Mouse (Mus musculus) limb, embryonic 14.5 days (tissue): ENCODE results near the gene Slc16a8. TPM values are rescaled to one million over a fixed set of nuclear protein-coding genes. Genes with fewer than 3 reads are reported as not detected.
A peak's percentile ranks its signal among the peaks of the same experiment; 100 is the strongest.

ENCODE experiments used
- ATAC-seq: fragments of 200-750 bp; cut with Nextera tagmentation; 2 replicates; pipeline ENCODE4 v1.8.0; 2017; ENCODE audit warnings: low read depth, moderate number of reproducible peaks, moderate TSS enrichment; ENCODE audit not compliant: low FRiP score
- DNase-seq: peaks from one replicate; pipeline ENCODE4 v3.0.0-alpha.2; 2015; ENCODE audit warnings: low spot score
- H3K27ac ChIP-seq: fragments of 300-500 bp; sonication (generic); replicated peaks from 2 replicates; pipeline ENCODE4 v1.5.1; 2014; ENCODE audit warnings: low read depth, mild to moderate bottlenecking, low read length, moderate library complexity, mixed read lengths
- H3K27me3 ChIP-seq: fragments of 300-500 bp; sonication (generic); 2 replicates; pipeline ENCODE4 v1.6.1; 2014; ENCODE audit warnings: low read length, mixed read lengths; ENCODE audit not compliant: control insufficient read depth, insufficient read depth
- H3K36me3 ChIP-seq: fragments of 300-500 bp; sonication (generic); 2 replicates; pipeline ENCODE4 v1.6.1; 2014; ENCODE audit warnings: mild to moderate bottlenecking, low read length, moderate library complexity, mixed read lengths; ENCODE audit not compliant: control insufficient read depth, insufficient read depth
- H3K4me1 ChIP-seq: fragments of 300-500 bp; sonication (generic); 2 replicates; pipeline ENCODE4 v1.6.1; 2014; ENCODE audit warnings: antibody characterized with exemption, low read length, mixed read lengths; ENCODE audit not compliant: control insufficient read depth, insufficient read depth
- H3K4me2 ChIP-seq: fragments of 300-500 bp; sonication (generic); replicated peaks from 2 replicates; pipeline ENCODE4 v1.6.1; 2014; ENCODE audit warnings: low read depth, mild to moderate bottlenecking, low read length, moderate library complexity; ENCODE audit not compliant: severe bottlenecking
- H3K4me3 ChIP-seq: fragments of 300-500 bp; sonication (generic); replicated peaks from 2 replicates; pipeline ENCODE4 v1.5.1; 2014; ENCODE audit warnings: low read length
- H3K9ac ChIP-seq: fragments of 300-500 bp; sonication (generic); 2 replicates; pipeline ENCODE4 v1.6.1; 2014; ENCODE audit warnings: mild to moderate bottlenecking, low read depth, low read length, moderate library complexity; ENCODE audit not compliant: severe bottlenecking
- H3K9me3 ChIP-seq: fragments of 300-500 bp; sonication (generic); 2 replicates; pipeline ENCODE4 v1.6.1; 2016; ENCODE audit warnings: low read length; ENCODE audit not compliant: control insufficient read depth
- POLR2A ChIP-seq: fragments of 200-500 bp; IDR thresholded peaks from 2 replicates; pipeline ENCODE4 v1.8.0; 2012; ENCODE audit warnings: inconsistent platforms, mild to moderate bottlenecking, moderate library complexity, borderline replicate concordance; ENCODE audit not compliant: insufficient read depth, insufficient read length; ENCODE audit errors: extremely low read depth
- WGBS: fragments of 180-500 bp; shearing (Covaris S2); extraction: QIAGEN DNeasy Blood & Tissue Kit; methylation state at CpG from one replicate; pipeline ENCODE4 v1.1.7; 2014; 5-methylcytosine and 5-hydroxymethylcytosine counted together
- polyA plus RNA-seq, 2 experiments: library from polyadenylated mRNA; depleted of rRNA in 1 of 2; stranded (reverse) in 1 of 2; unstranded in 1 of 2; fragments of >200 nt; fragmentation: Nextera tagmentation in 1 of 2; extraction: Ambion mirVana in 1 of 2; gene quantifications; 2 replicates each; pipeline versions ENCODE4 v1.2.1 to v1.2.3; 2012 to 2014

Slc16a8 gene
- polyA plus RNA-seq, 2 experiments, result 0.16 to 0.51 TPM

DNA sequence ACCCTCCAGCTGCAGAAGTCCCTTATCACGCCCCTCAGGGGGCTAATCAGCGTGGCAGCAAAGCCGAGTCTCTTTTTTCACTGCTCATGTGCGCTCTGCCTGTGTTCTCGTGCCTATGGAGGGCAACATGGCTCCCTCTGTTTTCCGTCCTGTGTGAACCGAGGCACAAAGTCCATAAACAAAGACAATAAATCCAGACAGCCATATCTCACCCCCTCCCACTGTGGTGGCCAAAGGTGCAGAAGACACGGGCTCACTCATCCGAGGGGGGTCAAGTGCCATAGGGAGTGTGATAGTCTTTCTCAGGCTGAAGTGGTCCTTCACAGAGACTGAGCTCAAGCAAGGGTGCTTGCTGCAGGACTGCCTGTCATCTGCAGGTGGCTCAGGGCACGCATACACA is 18.5 kb upstream of the Slc16a8 start:
- H3K36me3 ChIP-seq, result no peaks in the 10 kb centered on the region
- peaks cover 14% of the 10 kb centered on the region; the same call in 1 of the 2 replicates for H3K27me3 ChIP-seq
- H3K4me2 ChIP-seq, result no peak overlapping the region
- 56% methylated on average over 9 of the region's 10 CpGs for WGBS
- H3K4me3 ChIP-seq, result no peak overlapping the region
- H3K9me3 ChIP-seq, result no peaks in the 10 kb centered on the region
- peaks cover 6% of the 10 kb centered on the region; the same call in 1 of the 2 replicates for H3K4me1 ChIP-seq
- no peak overlapping the region for H3K9ac ChIP-seq
- DNase-seq (no peak), ATAC-seq (no peak)
- no peak for TF ChIP-seq POLR2A
- H3K27ac ChIP-seq, result no peak overlapping the region

DNA sequence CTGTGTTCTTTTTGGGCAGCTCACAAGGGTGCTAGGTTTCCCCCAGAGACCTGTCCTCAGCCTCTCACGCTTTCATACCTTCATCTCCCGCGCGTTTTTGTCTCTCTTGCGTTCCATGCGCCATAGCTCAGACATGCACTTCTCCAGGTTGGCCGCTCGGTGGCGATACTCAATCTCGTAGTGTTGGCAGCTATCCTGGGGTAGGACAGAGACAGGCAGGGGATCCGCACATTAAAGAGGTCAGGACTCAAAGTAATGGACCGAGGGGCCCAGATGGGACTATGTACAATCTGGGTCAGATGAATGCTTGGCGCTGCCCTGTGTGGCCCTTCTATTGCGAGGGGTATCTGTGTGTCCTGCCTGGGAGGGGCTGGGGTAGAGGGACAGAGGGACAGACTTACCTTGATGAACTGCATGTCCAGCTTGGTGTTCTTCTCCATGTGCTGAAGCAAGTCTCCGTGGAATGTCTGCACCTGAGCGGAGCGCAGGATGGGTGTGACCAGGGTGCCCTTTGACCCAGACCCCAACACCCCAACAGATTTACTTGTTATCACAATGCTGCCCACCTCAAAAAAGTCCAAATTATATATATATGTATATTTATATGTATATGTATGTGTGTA is 16.7 kb upstream of the Slc16a8 start:
- WGBS, result 15% methylated on average over 17 of the region's 17 CpGs
- DNase-seq (no peak), ATAC-seq (no peak)
- H3K4me3 ChIP-seq, result peak overlapping the region; percentile 28
- H3K36me3 ChIP-seq, result no peaks in the 10 kb centered on the region
- no peaks in the 10 kb centered on the region for H3K9me3 ChIP-seq
- no peak for TF ChIP-seq POLR2A
- no peak overlapping the region for H3K9ac ChIP-seq
- H3K27ac ChIP-seq, result no peak overlapping the region
- peaks cover 6% of the 10 kb centered on the region; the same call in 1 of the 2 replicates for H3K4me1 ChIP-seq
- H3K27me3 ChIP-seq, result peaks cover 14% of the 10 kb centered on the region; the same call in 1 of the 2 replicates
- H3K4me2 ChIP-seq, result peak overlapping the region; percentile 53

DNA sequence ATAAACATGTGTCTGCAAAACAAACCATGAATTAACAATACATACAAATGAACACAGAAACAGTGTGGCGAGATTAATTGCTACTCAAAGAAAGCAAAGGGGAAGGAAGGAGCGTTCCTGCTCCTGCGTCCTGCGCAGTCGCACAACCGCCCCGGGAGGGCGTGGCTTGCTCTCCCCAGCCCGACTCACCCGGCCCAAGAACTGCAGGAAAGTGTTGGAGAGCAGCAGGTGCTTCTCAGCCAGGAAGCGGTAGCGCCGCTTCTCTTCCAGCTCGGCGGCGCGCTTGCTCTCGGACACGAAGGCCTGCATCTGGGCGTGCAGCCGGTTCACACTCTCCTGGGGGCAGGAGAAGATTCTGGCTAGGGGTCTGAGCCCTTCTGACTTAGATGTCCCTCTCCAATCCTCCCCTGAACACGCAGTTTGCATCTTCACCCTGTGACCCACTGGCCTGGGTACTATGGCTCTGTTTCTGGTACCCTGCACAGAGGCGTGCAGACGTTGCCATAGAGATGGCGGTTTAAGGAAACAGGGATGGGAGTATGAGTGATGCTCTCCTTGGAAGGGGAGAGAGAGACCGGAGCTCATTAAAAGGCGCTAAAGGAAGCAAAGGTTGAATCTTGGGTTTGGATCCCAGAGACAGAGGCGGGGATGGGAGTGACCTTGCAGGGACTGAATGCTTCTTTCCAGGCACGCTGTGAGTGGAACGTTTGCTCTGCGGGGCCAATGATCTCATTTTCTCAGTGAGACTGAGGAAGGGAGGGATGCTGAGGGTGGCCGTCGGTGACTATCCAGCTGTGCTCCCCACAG is 16.0 kb upstream of the Slc16a8 start:
- H3K9me3 ChIP-seq, result no peaks in the 10 kb centered on the region
- H3K4me2 ChIP-seq, result peak overlapping the region; percentile 53
- WGBS, result 3% methylated on average over 24 of the region's 33 CpGs
- DNase-seq (peak; percentile 65), ATAC-seq (peak; percentile 75; the same call in 1 of the 2 replicates)
- no peaks in the 10 kb centered on the region for H3K36me3 ChIP-seq
- H3K4me1 ChIP-seq, result peaks cover 6% of the 10 kb centered on the region; the same call in 1 of the 2 replicates
- peak overlapping the region; percentile 28 for H3K4me3 ChIP-seq
- peaks cover 14% of the 10 kb centered on the region; the same call in 1 of the 2 replicates for H3K27me3 ChIP-seq
- no peak overlapping the region for H3K27ac ChIP-seq
- no peak for TF ChIP-seq POLR2A
- no peak overlapping the region for H3K9ac ChIP-seq

DNA sequence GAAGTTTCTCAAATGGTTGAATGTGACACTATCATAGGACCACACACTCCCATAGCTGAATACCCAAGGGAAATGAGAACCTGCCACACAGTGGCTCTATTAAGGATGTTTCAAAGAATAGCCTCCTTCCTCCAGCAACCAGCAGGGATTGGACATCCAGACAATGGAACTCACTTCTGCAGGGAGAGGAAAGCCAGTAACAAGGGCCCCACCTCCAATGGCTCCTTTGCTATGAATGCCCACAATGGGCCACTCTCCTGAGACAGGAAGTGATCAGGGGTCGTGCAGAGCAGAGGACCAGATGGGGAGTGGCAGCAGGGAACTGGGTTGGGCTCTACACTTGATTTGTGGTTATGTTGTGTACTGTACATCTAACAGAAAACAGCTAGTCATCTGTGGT is 14.0 kb upstream of the Slc16a8 start:
- ATAC-seq (no peak), DNase-seq (no peak)
- Histone ChIP-seq H3K9me3 (no peaks in the 10 kb centered on the region), H3K4me1 (peaks cover 6% of the 10 kb centered on the region; the same call in 1 of the 2 replicates), H3K4me2 (no peak overlapping the region), H3K9ac (no peak overlapping the region), H3K4me3 (no peak overlapping the region), H3K27me3 (peaks cover 15% of the 10 kb centered on the region; the same call in 1 of the 2 replicates), H3K36me3 (no peaks in the 10 kb centered on the region), H3K27ac (no peak overlapping the region)
- WGBS, result 32% methylated on average over 1 of the region's 1 CpGs
- TF ChIP-seq POLR2A, result no peak

DNA sequence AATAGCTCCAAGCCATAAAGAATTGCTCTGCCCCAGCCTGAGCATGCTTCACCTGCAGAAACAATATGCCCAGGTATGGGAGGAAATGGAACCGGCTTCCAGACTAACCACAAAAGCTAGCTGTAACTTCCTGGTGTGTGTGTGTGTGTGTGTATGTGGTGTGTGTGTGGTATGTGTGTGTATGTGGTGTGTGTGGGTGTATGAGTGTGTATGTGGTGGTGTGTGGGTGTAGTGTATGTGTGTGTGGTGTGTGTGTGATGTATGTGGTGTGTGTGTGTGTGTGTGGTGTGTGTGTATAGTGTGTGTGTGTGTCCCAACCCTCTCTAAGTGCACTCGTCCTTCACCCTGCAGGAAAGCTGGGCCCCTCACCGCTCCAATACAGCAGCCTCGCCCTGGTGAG is 10.8 kb upstream of the Slc16a8 start:
- ATAC-seq (no peak), DNase-seq (no peak)
- no peak overlapping the region for H3K4me2 ChIP-seq
- H3K9ac ChIP-seq, result no peak overlapping the region; the same call in 1 of the 2 replicates
- H3K27me3 ChIP-seq, result peaks cover 15% of the 10 kb centered on the region; the same call in 1 of the 2 replicates
- 54% methylated on average over 4 of the region's 4 CpGs for WGBS
- no peaks in the 10 kb centered on the region for H3K4me1 ChIP-seq
- no peak overlapping the region for H3K4me3 ChIP-seq
- H3K27ac ChIP-seq, result no peak overlapping the region
- no peaks in the 10 kb centered on the region for H3K9me3 ChIP-seq
- H3K36me3 ChIP-seq, result no peaks in the 10 kb centered on the region
- no peak for TF ChIP-seq POLR2A
